Mouse (Mus musculus) limb, embryonic 10.5 days (tissue): ENCODE results near the gene Gm10638. TPM values are rescaled to one million over a fixed set of nuclear protein-coding genes. Genes with fewer than 3 reads are reported as not detected.

Source experiments
- DNase-seq: peaks from one replicate; pipeline ENCODE4 v3.0.0-alpha.2; 2017; ENCODE audit warnings: low spot score
- H3K27ac ChIP-seq: fragments of 300-500 bp; sonication (generic); 2 replicates; pipeline ENCODE4 v1.5.1; 2016; ENCODE audit warnings: mild to moderate bottlenecking
- H3K27me3 ChIP-seq: fragments of 300-500 bp; sonication (generic); 2 replicates; pipeline ENCODE4 v1.6.1; 2016; ENCODE audit warnings: low read depth, mild to moderate bottlenecking; ENCODE audit not compliant: poor library complexity, severe bottlenecking
- H3K36me3 ChIP-seq: fragments of 300-500 bp; sonication (generic); 2 replicates; pipeline ENCODE4 v1.6.1; 2016; ENCODE audit warnings: mild to moderate bottlenecking, moderate library complexity
- H3K4me1 ChIP-seq: fragments of 300-500 bp; sonication (generic); 2 replicates; pipeline ENCODE4 v1.6.1; 2016
- H3K4me3 ChIP-seq: fragments of 300-500 bp; sonication (generic); 2 replicates; pipeline ENCODE4 v1.5.1; 2016; ENCODE audit warnings: mild to moderate bottlenecking, moderate library complexity
- H3K9me3 ChIP-seq: fragments of 300-500 bp; sonication (generic); replicated peaks from 2 replicates; pipeline ENCODE4 v1.6.1; 2016; ENCODE audit warnings: mild to moderate bottlenecking
- WGBS: fragments of 180-500 bp; shearing (Covaris S2); methylation state at CpG from one replicate; pipeline ENCODE4 v1.1.7; 2016; 5-methylcytosine and 5-hydroxymethylcytosine counted together
- polyA plus RNA-seq: library from polyadenylated mRNA; unstranded; fragments of >200 nt; fragmentation: Nextera tagmentation; extraction: Ambion mirVana; gene quantifications from 2 replicates; pipeline ENCODE4 v1.2.1, GENCODE M21; 2016

Gene Gm10638
- polyA plus RNA-seq, 1 experiment from 2014 or later, result 6.0 TPM

DNA sequence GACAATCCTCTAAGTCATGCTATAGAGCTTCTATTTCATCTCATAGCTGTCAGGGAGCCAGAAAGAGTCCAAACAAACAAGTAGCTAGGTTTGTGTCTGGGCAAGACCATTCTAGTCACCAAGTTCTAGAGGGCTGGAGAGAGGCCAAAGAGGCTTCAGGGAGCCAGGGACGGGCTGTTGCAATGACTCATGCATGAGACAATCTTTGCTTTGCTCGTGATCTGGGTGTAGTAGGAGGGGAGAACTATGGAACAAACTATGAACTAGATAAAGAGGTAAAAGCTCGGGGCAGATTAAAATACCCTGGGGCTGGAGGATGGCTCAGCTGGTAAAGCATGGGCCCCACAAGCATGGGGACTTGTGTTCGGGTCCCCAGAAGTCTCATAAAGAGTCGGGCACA is 23.0 kb downstream of the Gm10638 start:
- Histone ChIP-seq H3K27ac (no peak overlapping the region), H3K4me3 (no peak overlapping the region), H3K27me3 (no peaks in the 10 kb centered on the region), H3K4me1 (0 out of 2 replicates have a peak, but pooled peaks cover 3% of the 10 kb centered on the region), H3K36me3 (no peaks in the 10 kb centered on the region), H3K9me3 (no peaks in the 10 kb centered on the region)
- no peak for DNase-seq
- 84% methylated on average over 5 of the region's 5 CpGs for WGBS

DNA sequence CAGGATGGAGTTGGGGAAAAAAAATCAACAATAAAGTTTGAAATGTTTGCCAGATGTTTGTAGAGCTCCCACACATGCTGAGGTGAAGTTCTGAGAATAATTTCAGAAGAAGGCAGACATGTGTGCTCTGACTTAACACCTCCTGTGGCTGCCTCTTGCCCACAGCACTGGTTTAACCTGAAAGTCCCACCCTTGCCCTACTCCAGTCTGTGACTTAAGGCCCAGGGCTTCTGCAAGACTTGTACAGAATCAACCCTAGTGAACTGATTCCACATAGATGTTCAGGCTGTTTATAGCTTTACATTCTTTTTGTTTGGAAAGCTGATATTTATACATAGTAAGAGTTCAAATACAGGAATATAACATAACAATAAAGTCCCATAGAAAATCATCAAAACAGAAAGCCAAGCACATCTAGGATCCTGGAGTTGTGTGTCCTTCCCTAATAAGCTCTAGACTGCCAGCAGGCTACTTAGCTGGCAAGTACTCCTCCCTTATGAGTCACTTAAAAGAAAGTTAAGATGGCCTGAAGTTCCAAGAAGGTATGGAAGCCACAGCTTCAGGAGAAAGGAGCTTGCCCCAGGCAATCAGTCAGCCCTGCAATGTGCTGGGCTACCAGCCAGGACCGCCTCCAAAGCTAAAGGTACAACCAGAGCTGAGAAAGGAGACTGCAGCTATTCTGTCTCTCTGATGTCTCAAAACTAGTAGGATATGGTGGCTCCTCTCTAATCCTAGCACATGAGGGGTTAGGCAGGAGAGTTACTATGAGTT is 24.6 kb downstream of the Gm10638 start:
- no peaks in the 10 kb centered on the region for H3K27me3 ChIP-seq
- no peaks in the 10 kb centered on the region for H3K36me3 ChIP-seq
- H3K27ac ChIP-seq, result no peak overlapping the region
- no peak for DNase-seq
- no peaks in the 10 kb centered on the region for H3K9me3 ChIP-seq
- 77% methylated on average over 1 of the region's 1 CpGs for WGBS
- H3K4me3 ChIP-seq, result no peak overlapping the region
- 0 out of 2 replicates have a peak, but pooled peaks cover 3% of the 10 kb centered on the region for H3K4me1 ChIP-seq

DNA sequence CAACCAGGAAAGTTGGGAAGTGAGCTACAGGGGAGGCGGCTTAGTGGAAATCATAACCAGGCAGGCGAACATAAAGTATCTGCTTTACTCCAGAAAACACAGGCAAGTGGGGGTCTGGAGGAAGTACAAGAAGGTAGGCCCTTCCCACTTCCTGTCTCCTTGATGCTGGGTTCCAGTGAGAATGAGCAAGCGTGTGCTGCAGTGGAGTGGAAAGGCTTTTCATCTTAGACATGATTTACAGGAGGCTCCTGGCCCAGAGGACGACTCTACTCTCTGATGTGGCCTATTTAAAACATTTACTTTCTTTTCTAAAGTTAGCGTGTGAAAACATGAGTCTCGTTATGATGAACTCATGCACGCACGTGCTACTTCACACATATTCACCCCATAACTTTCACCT is 33.7 kb downstream of the Gm10638 start:
- Histone ChIP-seq H3K27ac (peak overlapping the region; percentile 19; the same call in 1 of the 2 replicates), H3K27me3 (no peaks in the 10 kb centered on the region), H3K36me3 (no peaks in the 10 kb centered on the region), H3K4me3 (no peak overlapping the region), H3K9me3 (no peaks in the 10 kb centered on the region), H3K4me1 (0 out of 2 replicates have a peak, but pooled peaks cover 4% of the 10 kb centered on the region)
- WGBS, result 69% methylated on average over 8 of the region's 8 CpGs
- DNase-seq, result no peak

DNA sequence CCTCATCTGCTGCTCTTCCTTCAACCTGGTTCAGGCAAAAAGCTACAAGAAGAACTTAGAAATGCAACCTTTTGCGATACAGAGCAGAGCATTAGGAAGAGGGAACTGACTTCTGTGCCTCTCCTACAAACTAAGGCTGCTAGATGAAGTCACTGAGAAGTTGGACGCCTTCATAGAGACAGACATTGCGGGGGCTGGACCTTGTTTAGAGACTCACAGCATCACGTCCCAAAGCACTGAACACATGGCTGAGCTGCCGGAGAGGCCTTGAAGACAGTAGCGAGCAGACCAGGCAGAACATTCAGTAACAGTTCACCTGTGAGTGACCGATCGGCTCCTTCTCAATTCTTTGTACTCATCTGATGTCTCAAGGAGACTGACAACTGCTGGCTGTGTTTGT is 35.6 kb downstream of the Gm10638 start:
- Histone ChIP-seq H3K4me3 (no peak overlapping the region), H3K4me1 (0 out of 2 replicates have a peak, but pooled peaks cover 4% of the 10 kb centered on the region), H3K27me3 (no peaks in the 10 kb centered on the region), H3K9me3 (no peaks in the 10 kb centered on the region), H3K27ac (no peak overlapping the region), H3K36me3 (no peaks in the 10 kb centered on the region)
- WGBS, result 96% methylated on average over 8 of the region's 8 CpGs
- DNase-seq, result no peak

DNA sequence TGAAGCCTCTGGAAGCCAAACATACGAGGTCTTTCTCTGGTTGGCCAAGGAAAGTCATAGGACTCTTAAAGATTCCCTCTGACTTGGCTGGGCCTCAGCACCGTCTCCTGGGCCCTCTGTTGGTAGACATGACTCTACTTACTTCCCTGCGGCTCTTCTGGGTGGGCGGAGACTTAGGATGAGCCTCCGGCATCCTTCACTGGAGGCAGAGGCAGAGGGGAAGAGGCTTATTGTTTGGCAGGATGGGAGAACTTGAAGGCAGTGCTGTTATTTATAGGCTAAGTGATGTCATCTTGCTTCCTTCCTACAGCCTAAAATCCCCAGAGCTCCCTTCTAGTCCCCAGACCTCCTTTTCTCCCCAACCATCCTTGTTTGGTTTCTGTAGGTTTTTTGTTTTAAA is 41.0 kb downstream of the Gm10638 start:
- H3K9me3 ChIP-seq, result no peaks in the 10 kb centered on the region
- DNase-seq, result no peak
- H3K36me3 ChIP-seq, result no peaks in the 10 kb centered on the region
- no peak overlapping the region for H3K4me3 ChIP-seq
- H3K27ac ChIP-seq, result no peak overlapping the region
- H3K4me1 ChIP-seq, result peaks cover 11% of the 10 kb centered on the region; the same call in 1 of the 2 replicates
- WGBS, result 63% methylated on average over 5 of the region's 5 CpGs
- no peaks in the 10 kb centered on the region for H3K27me3 ChIP-seq

DNA sequence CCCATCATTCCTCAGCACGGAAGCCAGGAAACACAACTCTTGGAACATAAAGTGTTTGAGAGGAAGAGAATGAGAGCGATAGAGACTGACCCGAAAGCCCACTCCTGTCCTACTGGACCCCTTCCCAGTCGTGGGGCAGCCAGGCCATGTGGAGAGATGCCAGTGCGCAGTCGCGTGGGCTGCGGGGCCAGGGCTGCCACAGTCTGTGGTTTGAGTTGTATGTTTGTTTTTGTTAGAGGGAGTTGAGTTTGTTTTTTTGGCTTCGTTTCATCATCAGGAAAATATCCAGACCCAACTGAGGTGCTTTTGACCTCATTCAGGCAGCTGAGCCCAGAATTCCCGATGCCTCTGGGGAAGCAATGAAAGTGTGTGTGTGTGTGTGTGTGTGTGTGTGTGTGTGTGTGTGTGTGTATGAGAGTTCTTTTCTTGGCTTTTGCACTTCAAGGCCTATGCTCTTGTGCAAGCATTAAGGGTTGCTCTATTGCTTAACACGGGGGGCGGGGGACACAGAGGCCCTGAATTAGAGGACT is 42.5 kb downstream of the Gm10638 start:
- Histone ChIP-seq H3K9me3 (no peaks in the 10 kb centered on the region), H3K4me3 (no peak overlapping the region), H3K36me3 (no peaks in the 10 kb centered on the region), H3K27me3 (no peaks in the 10 kb centered on the region), H3K4me1 (peaks cover 11% of the 10 kb centered on the region; the same call in 1 of the 2 replicates), H3K27ac (peak overlapping the region; percentile 17; the same call in 1 of the 2 replicates)
- 85% methylated on average over 12 of the region's 12 CpGs for WGBS
- no peak for DNase-seq

DNA sequence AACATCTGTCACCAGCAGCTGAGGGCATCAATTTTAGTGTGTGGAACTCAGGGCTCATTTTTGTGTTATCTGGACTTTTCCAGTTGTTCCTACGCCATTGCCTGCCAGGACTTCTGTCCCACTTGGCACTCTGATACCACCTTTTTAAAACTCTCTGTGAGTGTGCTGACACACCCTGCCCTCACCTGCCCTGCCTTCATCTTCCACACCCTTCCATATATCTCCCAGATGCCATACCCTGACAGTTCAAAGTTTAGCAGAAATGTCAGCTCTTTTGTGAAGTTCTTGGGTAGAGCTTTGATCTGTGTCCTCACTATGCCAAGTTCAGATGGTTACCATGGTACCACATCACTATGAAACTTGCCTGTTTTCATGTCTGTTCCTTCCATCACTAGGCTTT is 44.1 kb downstream of the Gm10638 start:
- whole genome bisulfite sequencing, result 74% methylated on average over 1 of the region's 1 CpGs

DNA sequence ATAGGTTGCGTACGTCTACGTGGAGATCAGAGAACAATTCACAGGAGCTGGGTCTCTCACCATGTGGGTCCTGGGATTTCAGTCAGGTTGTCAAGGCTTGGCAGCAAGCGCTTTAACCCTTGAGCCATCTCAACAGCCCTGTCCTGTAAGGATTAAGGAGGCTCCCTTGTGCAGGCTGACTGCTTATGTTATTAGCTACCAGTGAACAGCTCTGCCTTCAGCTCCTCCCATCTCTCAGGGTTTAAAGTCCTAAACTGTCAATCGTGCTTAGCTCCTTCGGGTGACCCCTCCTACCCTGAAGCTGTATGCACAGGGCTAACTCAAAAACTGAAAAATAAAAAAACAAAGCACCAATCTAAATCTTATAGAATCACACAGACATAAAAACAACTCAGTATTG is 46.0 kb downstream of the Gm10638 start:
- Histone ChIP-seq H3K9me3 (no peaks in the 10 kb centered on the region), H3K4me3 (no peak overlapping the region), H3K27me3 (no peaks in the 10 kb centered on the region), H3K27ac (no peak overlapping the region), H3K4me1 (peaks cover 11% of the 10 kb centered on the region; the same call in 1 of the 2 replicates), H3K36me3 (no peaks in the 10 kb centered on the region)
- 86% methylated on average over 6 of the region's 6 CpGs for WGBS
- no peak for DNase-seq

More for the DNA sequence above, 44.1 kb downstream of the Gm10638 start:
- Histone ChIP-seq H3K36me3 (no peaks in the 10 kb centered on the region), H3K4me1 (peaks cover 11% of the 10 kb centered on the region; the same call in 1 of the 2 replicates), H3K27me3 (no peaks in the 10 kb centered on the region), H3K27ac (no peak overlapping the region), H3K9me3 (no peaks in the 10 kb centered on the region), H3K4me3 (no peak overlapping the region)
- DNase-seq, result no peak

DNA sequence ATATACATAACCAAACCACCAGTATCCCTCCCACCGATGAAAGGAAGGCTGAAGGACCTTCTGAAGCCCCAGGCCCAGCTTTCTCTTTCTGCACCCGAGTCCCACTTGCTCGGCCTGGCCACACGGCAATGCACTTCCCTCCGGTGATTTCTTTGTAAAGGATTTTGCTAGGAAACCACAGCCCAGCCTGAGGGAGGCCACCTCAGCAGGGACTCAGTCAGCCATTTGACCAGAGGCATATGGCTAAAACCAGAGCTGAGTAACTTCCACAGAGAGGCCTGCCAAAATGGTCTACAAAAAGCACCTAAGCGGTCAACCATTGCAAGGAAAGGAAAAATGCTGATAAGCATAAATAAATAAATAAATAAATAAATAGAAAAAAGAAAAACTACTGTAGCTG is 49.2 kb downstream of the Gm10638 start:
- H3K9me3 ChIP-seq, result no peaks in the 10 kb centered on the region
- WGBS, result 46% methylated on average over 6 of the region's 6 CpGs
- no peaks in the 10 kb centered on the region for H3K27me3 ChIP-seq
- no peaks in the 10 kb centered on the region for H3K4me1 ChIP-seq
- no peak for DNase-seq
- no peak overlapping the region for H3K4me3 ChIP-seq
- no peaks in the 10 kb centered on the region for H3K36me3 ChIP-seq
- no peak overlapping the region for H3K27ac ChIP-seq

Other genes with a start within 250 kb of the Gm10638 start
- 0.04 and 0.16 TPM in 2 replicates for gene Abcc12, start 165.0 kb upstream of the Gm10638 start, polyA plus RNA-seq
- 39.5 and 53.0 TPM in 2 replicates for gene Lonp2, start 121.7 kb upstream of the Gm10638 start, polyA plus RNA-seq
- gene Siah1a, start 235 bp downstream of the Gm10638 start, polyA plus RNA-seq, result 46.8 and 56.1 TPM in 2 replicates
- 9.0 and 11.1 TPM in 2 replicates for gene N4bp1, start 139.6 kb downstream of the Gm10638 start, polyA plus RNA-seq